16 mouse cellular contexts compared by ENCODE assay signal in genomic region chr15:59845158-59845739, GRCm38 (mm10).
DNase-seq lines count a peak whose midpoint lies in the region; ATAC-seq and TF ChIP-seq lines count a peak whose summit lies in the region.
"Had no signal": no experiment of that assay in that cellular context is flagged by ENCODE, and none has a peak within 500 bp of the region (broad histone marks: within the 10 kb centered on the region; RNA-seq: fewer than 3 reads in every experiment).

No protein-coding gene starts in this region.

- no peak overlapping the region for H3K9ac ChIP-seq in stomach, postnatal 0 days (ENCODE audit: low read length)
- H3K9ac ChIP-seq in midbrain, embryonic 11.5 days (ENCODE audit: low read length) = no peak overlapping the region
- H3K9ac ChIP-seq: embryonic facial prominence, embryonic 15.5 days; liver, embryonic 15.5 days; midbrain, embryonic 13.5 days; neural tube, embryonic 13.5 days had no signal

- H3K4me1 ChIP-seq in stomach, postnatal 0 days (replicated peaks; ENCODE audit: control insufficient read depth, insufficient read depth) = no peaks in the 10 kb centered on the region
- no peaks in the 10 kb centered on the region for H3K4me1 ChIP-seq in midbrain, embryonic 11.5 days (ENCODE audit: control insufficient read depth, insufficient read depth, low read length)
- H3K4me1 ChIP-seq: embryonic facial prominence, embryonic 15.5 days; hindbrain, embryonic 10.5 days; liver, embryonic 15.5 days; midbrain, embryonic 13.5 days; neural tube, embryonic 13.5 days had no signal

- H3K9me3 ChIP-seq in stomach, postnatal 0 days (ENCODE audit: control insufficient read depth, low read length) = no peaks in the 10 kb centered on the region
- H3K9me3 ChIP-seq in midbrain, embryonic 11.5 days (ENCODE audit: control insufficient read depth, low read length) = no peaks in the 10 kb centered on the region
- H3K9me3 ChIP-seq: embryonic facial prominence, embryonic 15.5 days; hindbrain, embryonic 10.5 days; liver, embryonic 15.5 days; midbrain, embryonic 13.5 days; neural tube, embryonic 13.5 days had no signal

- no peaks in the 10 kb centered on the region for H3K36me3 ChIP-seq in stomach, postnatal 0 days (ENCODE audit: control insufficient read depth, insufficient read depth, low read length)
- H3K36me3 ChIP-seq in midbrain, embryonic 11.5 days (ENCODE audit: control insufficient read depth, insufficient read depth, low read length) = no peaks in the 10 kb centered on the region
- H3K36me3 ChIP-seq: embryonic facial prominence, embryonic 15.5 days; hindbrain, embryonic 10.5 days; liver, embryonic 15.5 days; midbrain, embryonic 13.5 days; neural tube, embryonic 13.5 days had no signal

- ATAC-seq in stomach, postnatal 0 days (ENCODE audit: low FRiP score, low TSS enrichment) = peak; percentile 84
- ATAC-seq in midbrain, embryonic 11.5 days (ENCODE audit: low FRiP score) = no peak
- ATAC-seq: midbrain, embryonic 13.5 days had no signal

- H3K27me3 ChIP-seq in stomach, postnatal 0 days (ENCODE audit: control insufficient read depth, insufficient read depth, low read length) = no peaks in the 10 kb centered on the region
- H3K27me3 ChIP-seq in midbrain, embryonic 11.5 days (ENCODE audit: control insufficient read depth, insufficient read depth, low read length) = no peaks in the 10 kb centered on the region
- H3K27me3 ChIP-seq: embryonic facial prominence, embryonic 15.5 days; liver, embryonic 15.5 days; midbrain, embryonic 13.5 days; neural tube, embryonic 13.5 days had no signal

- H3K4me2 ChIP-seq in stomach, postnatal 0 days (replicated peaks; ENCODE audit: low read depth) = no peak overlapping the region
- no peak overlapping the region for H3K4me2 ChIP-seq in midbrain, embryonic 11.5 days
- H3K4me2 ChIP-seq: embryonic facial prominence, embryonic 15.5 days; liver, embryonic 15.5 days; midbrain, embryonic 13.5 days; neural tube, embryonic 13.5 days had no signal

- no peak for TF ChIP-seq EP300 in stomach, postnatal 0 days (optimal IDR thresholded peaks at IDR 0.05)

- WGBS in stomach, postnatal 0 days = 50% methylated on average over 7 of the region's 7 CpGs
- WGBS in midbrain, embryonic 11.5 days = 78% methylated on average over 7 of the region's 7 CpGs

- peak overlapping the region; percentile 3; the same call in 1 of the 2 replicates for H3K27ac ChIP-seq in stomach, postnatal 0 days (replicated peaks)
- H3K27ac ChIP-seq in midbrain, embryonic 11.5 days (ENCODE audit: low read depth, low read length) = no peak overlapping the region
- H3K27ac ChIP-seq: embryonic facial prominence, embryonic 15.5 days; hindbrain, embryonic 10.5 days; liver, embryonic 15.5 days; midbrain, embryonic 13.5 days; neural tube, embryonic 13.5 days had no signal

- H3K4me3 ChIP-seq in stomach, postnatal 0 days (ENCODE audit: low read depth, low read length) = no peak overlapping the region
- no peak overlapping the region for H3K4me3 ChIP-seq in midbrain, embryonic 11.5 days (ENCODE audit: low read depth, low read length)
- H3K4me3 ChIP-seq: embryonic facial prominence, embryonic 15.5 days; hindbrain, embryonic 10.5 days; liver, embryonic 15.5 days; midbrain, embryonic 13.5 days; neural tube, embryonic 13.5 days had no signal

- TF ChIP-seq CTCF in stomach, postnatal 0 days (IDR thresholded peaks at IDR 0.05; ENCODE audit: low read depth) = no peak; the same call in 1 of the 2 replicates

- DNase-seq in heart, adult 18-20 months = peak; percentile 38 to 52
- DNase-seq in heart, postnatal 4 days = no peak
- peak; percentile 33 for DNase-seq in urinary bladder, postnatal 25 days (ENCODE audit: low spot score)
- DNase-seq in urinary bladder, adult 2 months (ENCODE audit: low spot score) = no peak
- peak; percentile 63 for DNase-seq in fat pad, adult 2 months (ENCODE audit: extremely low read depth, low read depth, low spot score)
- DNase-seq in stomach, postnatal 0 days (ENCODE audit: low spot score) = peak; percentile 18
- no peak for DNase-seq in midbrain, embryonic 11.5 days (ENCODE audit: low spot score, missing footprints)
- DNase-seq in cerebellum, postnatal 25 days = no peak
- DNase-seq: kidney, adult 2 months; right cerebral cortex, postnatal 14 days; thymus, postnatal 36 days had no signal

Comparison
In these comparisons a context has a peak if more than half of its experiments do, and no peak if none do; other contexts are left out.
1. DNase-seq: peak in heart, adult 18-20 months (2 of 2), urinary bladder, postnatal 25 days (single experiment), fat pad, adult 2 months (single experiment) and stomach, postnatal 0 days (single experiment); none in heart, postnatal 4 days (single experiment), urinary bladder, adult 2 months (single experiment), midbrain, embryonic 11.5 days (single experiment) and cerebellum, postnatal 25 days (0 of 2).